Mouse (Mus musculus) G1E (cell line): Measurements from ENCODE around the gene Eif4ebp2.

Experiments
- CTCF ChIP-seq: IDR thresholded peaks from 2 replicates; pipeline ENCODE4 v1.5.1; 2012; ENCODE audit warnings: low read depth, low read length, inconsistent platforms, mixed read lengths
- GATA1 ChIP-seq: IDR thresholded peaks from 2 replicates; pipeline ENCODE4 v1.6.1; 2012; ENCODE audit warnings: borderline replicate concordance, low read length, inconsistent platforms, mixed read lengths
- POLR2AphosphoS5 ChIP-seq: IDR thresholded peaks from 2 replicates; pipeline ENCODE4 v1.6.1; 2012; ENCODE audit warnings: low read depth, low read length, inconsistent platforms; ENCODE audit not compliant: insufficient replicate concordance
- TAL1 ChIP-seq: conservative IDR thresholded peaks from 2 replicates; pipeline ENCODE4 v1.6.1; 2012; ENCODE audit warnings: low read depth, low read length, inconsistent platforms, mixed read lengths

DNA sequence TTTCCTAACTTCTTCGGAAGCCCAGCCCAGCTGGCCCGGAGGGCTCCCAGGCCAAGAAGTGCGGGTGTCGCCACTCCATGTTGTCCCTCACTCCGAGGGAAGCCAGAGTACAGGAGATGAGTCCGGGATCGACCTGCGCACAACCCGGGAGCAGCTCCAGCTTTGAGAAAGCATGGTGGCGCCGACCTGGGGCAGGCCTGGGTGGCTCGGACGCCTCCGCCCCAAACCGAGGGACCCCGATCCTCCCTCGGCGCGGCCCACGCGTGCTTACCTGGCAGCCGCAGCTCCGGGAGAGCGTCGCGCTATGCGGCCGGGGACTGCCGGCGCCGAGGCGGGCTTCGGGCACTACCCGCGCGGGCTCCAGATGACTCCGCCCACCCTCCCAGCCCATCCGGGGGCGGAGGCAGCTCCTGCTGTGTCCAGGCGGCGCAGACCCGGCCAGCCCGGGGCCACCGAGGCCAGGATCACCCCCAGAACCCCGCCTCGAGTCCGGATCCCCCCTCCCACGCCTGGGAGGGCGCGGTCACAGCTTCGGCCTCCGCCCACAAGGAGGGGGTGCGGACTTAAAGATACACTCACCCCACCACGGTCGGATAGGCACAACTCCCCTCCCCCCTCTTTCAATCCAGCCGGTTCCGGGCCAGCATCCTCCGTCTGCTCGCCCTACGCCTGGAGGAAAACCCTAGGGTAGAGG, 69.3 kb downstream of the Eif4ebp2 start, which contains the start of gene Pald1:
- TF ChIP-seq CTCF, result no peak
- no peak for TF ChIP-seq GATA1
- TF ChIP-seq TAL1, result no peak
- TF ChIP-seq POLR2AphosphoS5, result no peak
